Mouse (Mus musculus) liver, embryonic 14.5 days (tissue): ENCODE data around the gene Klhdc8a.
A peak's percentile ranks its signal among the peaks of the same experiment; 100 is the strongest.

ENCODE experiments used
- CTCF ChIP-seq: IDR thresholded peaks from 2 replicates; pipeline ENCODE4 v1.5.1; 2016; ENCODE audit warnings: antibody characterized with exemption, low read depth, control low read depth
- EP300 ChIP-seq: IDR thresholded peaks from 2 replicates; pipeline ENCODE4 v1.6.1; 2016; ENCODE audit warnings: antibody characterized with exemption, low read depth

- peak; percentile 24; the same call in 1 of the 2 replicates for TF ChIP-seq CTCF
- no peak for TF ChIP-seq EP300
Measured at GRCm38 (mm10) chr1:132331283-132331682, 32.9 kb downstream of the Klhdc8a start.
